Mouse (Mus musculus) thymus, adult 2 months (tissue): ENCODE measurements around the gene Taf8.

Experiments
- CTCF ChIP-seq: fragments of 200-500 bp; IDR thresholded peaks from 2 replicates; pipeline ENCODE4 v1.5.1; 2012; ENCODE audit warnings: mild to moderate bottlenecking, control low read depth, low read length, moderate library complexity, borderline replicate concordance; ENCODE audit not compliant: control insufficient read depth, poor library complexity, insufficient read depth; ENCODE audit errors: extremely low read depth
- POLR2A ChIP-seq: fragments of 200-500 bp; IDR thresholded peaks from 2 replicates; pipeline ENCODE4 v1.6.1; 2012; ENCODE audit warnings: mild to moderate bottlenecking, low read length, control low read depth, moderate library complexity; ENCODE audit not compliant: control insufficient read depth, poor library complexity, insufficient read depth; ENCODE audit errors: extremely low read depth

GRCm38 (mm10) chr17:47465016-47465415 is 37.1 kb downstream of the Taf8 start:
- no peak for TF ChIP-seq CTCF
- no peak for TF ChIP-seq POLR2A
